In genomic region chr3:51673408-51674086, GRCm38 (mm10) we compare ENCODE assay signal across 8 mouse cellular contexts. TPM values are rescaled to one million over a fixed set of nuclear protein-coding genes. Genes with fewer than 3 reads are reported as not detected.
DNase-seq lines count a peak whose midpoint lies in the region; ATAC-seq and TF ChIP-seq lines count a peak whose summit lies in the region.

No protein-coding gene starts in this region.

- no peak for TF ChIP-seq EP300 in MEL (IDR thresholded peaks at IDR 0.05; ENCODE audit: low read depth in 1 of 2, low read length in 2 of 2)
- no peak for TF ChIP-seq EP300 in liver, embryonic 14.5 days (IDR thresholded peaks at IDR 0.05; ENCODE audit: low read depth)

- peak; percentile 38 to 45 (median 44); a peak in 5 of 6 replicates for TF ChIP-seq CTCF in MEL (IDR thresholded peaks at IDR 0.05 in 2 of 3, conservative IDR thresholded peaks at IDR 0.05 in 1 of 3; ENCODE audit: control insufficient read depth in 1 of 3, insufficient read depth in 1 of 3, low read depth in 2 of 3, low read length in 3 of 3, poor library complexity in 1 of 3, severe bottlenecking in 1 of 3)
- peak; percentile 67 for TF ChIP-seq CTCF in kidney, adult 2 months (conservative IDR thresholded peaks at IDR 0.05; ENCODE audit: insufficient read depth, insufficient read length, low read depth, low read length)
- peak; percentile 67 for TF ChIP-seq CTCF in liver, embryonic 14.5 days (IDR thresholded peaks at IDR 0.05; ENCODE audit: low read depth)

- no peaks in the 10 kb centered on the region for H3K9me3 ChIP-seq in MEL (replicated peaks; ENCODE audit: insufficient read depth, low read length)
- no peaks in the 10 kb centered on the region for H3K9me3 ChIP-seq in liver, embryonic 14.5 days (ENCODE audit: control insufficient read depth, low read length)

- peaks cover 34 to 43% of the 10 kb centered on the region in 2 experiments for H3K4me1 ChIP-seq in MEL (ENCODE audit: control insufficient read depth in 1 of 2, insufficient read depth in 2 of 2, low read length in 2 of 2)
- H3K4me1 ChIP-seq in kidney, adult 2 months (ENCODE audit: control insufficient read depth, insufficient read depth, low read length): no peaks in the 10 kb centered on the region
- peaks cover 45 to 51% of the 10 kb centered on the region in 2 experiments for H3K4me1 ChIP-seq in liver, embryonic 14.5 days (replicated peaks; ENCODE audit: control insufficient read depth in 2 of 2, insufficient read depth in 2 of 2, low read length in 1 of 2)

- H3K27me3 ChIP-seq in MEL (ENCODE audit: control insufficient read depth in 1 of 2, insufficient read depth in 2 of 2, low read length in 2 of 2): no peaks in the 10 kb centered on the region
- no peaks in the 10 kb centered on the region for H3K27me3 ChIP-seq in kidney, adult 2 months (replicated peaks; ENCODE audit: control insufficient read depth, insufficient read depth, low read length)
- H3K27me3 ChIP-seq in liver, embryonic 14.5 days (ENCODE audit: control insufficient read depth, insufficient read depth, low read length): no peaks in the 10 kb centered on the region

- H3K4me2 ChIP-seq in liver, embryonic 14.5 days (ENCODE audit: low read depth): no peak overlapping the region

- 62% methylated on average over 21 of the region's 21 CpGs for WGBS in kidney, adult 2 months
- 65% methylated on average over 21 of the region's 21 CpGs for WGBS in liver, embryonic 14.5 days (ENCODE audit: insufficient replicate concordance)

- no peak overlapping the region for H3K27ac ChIP-seq in MEL (ENCODE audit: control insufficient read depth, low read depth, low read length)
- no peak overlapping the region for H3K27ac ChIP-seq in kidney, adult 2 months (ENCODE audit: insufficient read depth, low read depth, low read length)
- H3K27ac ChIP-seq in liver, embryonic 14.5 days: no peak overlapping the region

- peak; percentile 48 to 55 for DNase-seq in B cell, adult 2 months
- no peak for DNase-seq in MEL (ENCODE audit: low read depth, low spot score)
- peak; percentile 58 to 68 for DNase-seq in cerebellum, postnatal 14 days
- DNase-seq in heart, adult 8-10 months (ENCODE audit: low spot score): peak; percentile 27
- peak; percentile 74 for DNase-seq in kidney, adult 2 months
- DNase-seq in liver, embryonic 14.5 days (ENCODE audit: low read depth in 3 of 3, low spot score in 3 of 3): no peak
- DNase-seq in right cerebral cortex, postnatal 14 days: peak; percentile 48

- no peak for ATAC-seq in liver, embryonic 14.5 days (ENCODE audit: insufficient read depth)
- ATAC-seq in activated CD4-positive, CD25-positive, alpha-beta regulatory T cell, adult 4 months: no peak

- TF ChIP-seq RAD21 in MEL (IDR thresholded peaks at IDR 0.05; ENCODE audit: low read depth, low read length): peak; percentile 20

- no peak overlapping the region for H3K4me3 ChIP-seq in MEL (ENCODE audit: control insufficient read depth in 1 of 2, insufficient read depth in 1 of 2, low read depth in 2 of 2, low read length in 2 of 2)
- no peak overlapping the region for H3K4me3 ChIP-seq in kidney, adult 2 months (ENCODE audit: insufficient read depth, low read depth, low read length)
- H3K4me3 ChIP-seq in liver, embryonic 14.5 days (ENCODE audit: insufficient read depth in 1 of 2, low read depth in 2 of 2, low read length in 2 of 2): no peak overlapping the region

- no peak for TF ChIP-seq POLR2A in MEL (IDR thresholded peaks at IDR 0.05; ENCODE audit: control insufficient read depth in 1 of 2, insufficient read depth in 1 of 2, low read depth in 1 of 2, low read length in 2 of 2, poor library complexity in 1 of 2)
- TF ChIP-seq POLR2A in kidney, adult 2 months (IDR thresholded peaks at IDR 0.05; ENCODE audit: low read depth, low read length): no peak

- H3K79me2 ChIP-seq in MEL (ENCODE audit: control insufficient read depth, insufficient read depth, low read length, poor library complexity): no peaks in the 10 kb centered on the region

- H3K36me3 ChIP-seq in MEL (ENCODE audit: control insufficient read depth in 1 of 2, insufficient read depth in 2 of 2, low read length in 2 of 2): peaks cover 0 to 35% of the 10 kb centered on the region in 2 experiments; a peak in 2 of 4 replicates
- H3K36me3 ChIP-seq in kidney, adult 2 months (ENCODE audit: control insufficient read depth, insufficient read depth, low read length): no peaks in the 10 kb centered on the region
- H3K36me3 ChIP-seq in liver, embryonic 14.5 days (replicated peaks; ENCODE audit: control insufficient read depth, insufficient read depth, low read depth): no peaks in the 10 kb centered on the region

- no peak overlapping the region for H3K9ac ChIP-seq in MEL (ENCODE audit: control insufficient read depth, low read depth, low read length, poor library complexity, severe bottlenecking)
- H3K9ac ChIP-seq in liver, embryonic 14.5 days (replicated peaks): peak overlapping the region; percentile 9; the same call in 1 of the 2 replicates

TF ChIP-seq in MEL, 35 proteins besides CTCF, POLR2A, EP300 and RAD21:
- peak; percentile 33; the same call in 1 of the 2 replicates for TF ChIP-seq GATA1 (IDR thresholded peaks at IDR 0.05; ENCODE audit: low read depth, low read length)
- TF ChIP-seq KAT2A (conservative IDR thresholded peaks at IDR 0.05; ENCODE audit: low read depth, low read length): no peak
- no peak for TF ChIP-seq MEF2A (IDR thresholded peaks at IDR 0.05; ENCODE audit: extremely low read depth, insufficient replicate concordance, low read depth, low read length, poor library complexity, severe bottlenecking)
- no peak for TF ChIP-seq TCF12 (IDR thresholded peaks at IDR 0.05; ENCODE audit: low read depth, low read length)
- no peak for TF ChIP-seq TAL1 (IDR thresholded peaks at IDR 0.05; ENCODE audit: low read length)
- TF ChIP-seq MAZ (IDR thresholded peaks at IDR 0.05; ENCODE audit: low read depth, low read length): no peak
- TF ChIP-seq SMC3 (IDR thresholded peaks at IDR 0.05; ENCODE audit: low read depth, low read length): 0 out of 2 replicates have a peak, but pooled peaks have one; percentile 25
- TF ChIP-seq ZMIZ1 (IDR thresholded peaks at IDR 0.05; ENCODE audit: low read depth, low read length): no peak
- no peak for TF ChIP-seq USF1 (IDR thresholded peaks at IDR 0.05; ENCODE audit: low read depth, low read length)
- TF ChIP-seq ETS1 (IDR thresholded peaks at IDR 0.05; ENCODE audit: low read depth, low read length): no peak

RNA-seq across cellular contexts. Expression of gene Mgst2, which starts 13.4 kb away (rescaled TPM):
- total RNA-seq in MEL (2012; rRNA removed): 0.69 and 1.0 TPM in 2 replicates
- 1 to 10 TPM in 1 of 2 experiments, not detected in 1; 3.1 TPM for polyA plus RNA-seq in MEL (2012; ENCODE audit: insufficient read depth in 1 of 2, insufficient read length in 2 of 2, low read depth in 1 of 2, low replicate concordance in 2 of 2, missing spikeins in 1 of 2)
- total RNA-seq in heart, adult 8-10 months (2022): 1 to 10 TPM in 1 of 4 experiments, under 1 TPM in 2, not detected in 1; 0.38 to 1.5 (median 0.90) TPM
- 0.11 and 0.55 TPM in 2 replicates for polyA plus RNA-seq in kidney, adult 2 months (2012; rRNA removed)
- 2.8 and 3.6 TPM in 2 replicates for polyA plus RNA-seq in liver, embryonic 14.5 days (2012; rRNA removed)
- polyA plus RNA-seq in liver, embryonic 14.5 days (2014; fragmentation: Nextera tagmentation; extraction: Ambion mirVana): 19.0 and 20.8 TPM in 2 replicates
- polyA plus RNA-seq in activated CD4-positive, CD25-positive, alpha-beta regulatory T cell, adult 4 months (2017; shearing (Covaris generic)): 100 to 1,000 TPM in 1 of 2 experiments, 10 to 100 TPM in 1; 82.2 to 161 TPM

Comparison
In these comparisons a context has a peak if more than half of its experiments do, and no peak if none do; other contexts are left out.
1. DNase-seq: peak in B cell, adult 2 months (2 of 2), cerebellum, postnatal 14 days (2 of 2), heart, adult 8-10 months (single experiment), kidney, adult 2 months (single experiment) and right cerebral cortex, postnatal 14 days (single experiment); none in MEL (single experiment) and liver, embryonic 14.5 days (0 of 3).
2. Peak in every context shown above with its lines, with median percentiles within 50 percentile points of each other: CTCF ChIP-seq.